Comparison of ENCODE assay signal across 25 mouse cellular contexts in the genomic region with DNA sequence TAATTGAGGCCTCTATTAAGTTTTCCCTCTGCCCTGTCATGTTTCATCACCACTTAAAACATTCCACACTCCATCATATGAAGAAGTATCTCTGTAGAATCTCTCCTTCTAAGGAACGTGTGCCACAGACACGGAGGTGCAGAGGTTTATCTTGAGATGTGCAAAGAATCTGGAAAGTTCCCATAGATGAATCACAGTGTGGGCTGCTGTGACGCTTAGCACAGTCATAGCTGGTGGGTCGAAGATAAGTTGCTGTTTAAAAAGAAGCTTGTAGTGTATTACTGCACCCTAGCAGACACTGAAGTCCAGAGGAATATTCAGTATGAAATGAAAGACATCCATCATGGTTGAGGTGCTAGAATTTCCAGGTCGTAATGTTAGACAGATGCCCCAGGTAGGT.
DNase-seq lines count a peak whose midpoint lies in the region; ATAC-seq and TF ChIP-seq lines count a peak whose summit lies in the region.
"Had no signal": no experiment of that assay in that cellular context is flagged by ENCODE, and none has a peak within 500 bp of the region (broad histone marks: within the 10 kb centered on the region; RNA-seq: fewer than 3 reads in every experiment).

No protein-coding gene starts in this region.

- no peaks in the 10 kb centered on the region for H3K9me3 ChIP-seq in intestine, postnatal 0 days (ENCODE audit: control insufficient read depth)
- H3K9me3 ChIP-seq: embryonic facial prominence, embryonic 15.5 days; forebrain, embryonic 10.5 days; heart, embryonic 10.5 days; hindbrain, embryonic 12.5 days had no signal

- no peak overlapping the region for H3K4me3 ChIP-seq in cortical plate, adult 2 months (ENCODE audit: insufficient read depth, low read length)
- no peak overlapping the region for H3K4me3 ChIP-seq in intestine, postnatal 0 days (ENCODE audit: low read depth, low read length)
- H3K4me3 ChIP-seq: embryonic facial prominence, embryonic 15.5 days; erythroblast, embryonic 14.5 days; forebrain, embryonic 10.5 days; heart, embryonic 10.5 days; hindbrain, embryonic 12.5 days had no signal

- no peak overlapping the region for H3K9ac ChIP-seq in intestine, postnatal 0 days (ENCODE audit: low read depth, low read length)
- H3K9ac ChIP-seq: embryonic facial prominence, embryonic 15.5 days; hindbrain, embryonic 12.5 days had no signal

- intact Hi-C loops in left cerebral cortex, postnatal 25 days (cut with DNase I), result no loop called here

- TF ChIP-seq POLR2A in cortical plate, adult 2 months (IDR thresholded peaks at IDR 0.05; ENCODE audit: extremely low read depth, insufficient read depth, low read length), result no peak

- no peak for DNase-seq in frontal cortex, postnatal 25 days (ENCODE audit: low spot score in 2 of 2)
- peak; percentile 56 for DNase-seq in right cerebral cortex, adult 18-20 months
- DNase-seq in right cerebral cortex, postnatal 14 days, result no peak
- DNase-seq in left cerebral cortex, postnatal 25 days (ENCODE audit: low spot score in 2 of 2), result peak; percentile 7 to 84
- DNase-seq in cerebellum, adult 11-12 months, result no peak
- DNase-seq: adrenal gland, postnatal 10 days; B cell, adult 2 months; cerebellum, adult 18-20 months; cerebellum, adult 9-11 months; cerebellum, postnatal 36 days; embryo, embryonic 11 days; heart, adult 18-20 months; heart, postnatal 10 days; heart, postnatal 4 days had no signal

- no peaks in the 10 kb centered on the region for H3K36me3 ChIP-seq in intestine, postnatal 0 days (ENCODE audit: control insufficient read depth, insufficient read depth)
- H3K36me3 ChIP-seq: embryonic facial prominence, embryonic 15.5 days; forebrain, embryonic 10.5 days; heart, embryonic 10.5 days; hindbrain, embryonic 12.5 days had no signal

- WGBS in intestine, postnatal 0 days, result 75% methylated on average over 5 of the region's 5 CpGs

- H3K4me1 ChIP-seq in cortical plate, adult 2 months (ENCODE audit: control insufficient read depth, insufficient read depth, low read length), result no peaks in the 10 kb centered on the region
- no peaks in the 10 kb centered on the region for H3K4me1 ChIP-seq in intestine, postnatal 0 days (replicated peaks; ENCODE audit: control insufficient read depth, insufficient read depth, low read length)
- H3K4me1 ChIP-seq: embryonic facial prominence, embryonic 15.5 days; forebrain, embryonic 10.5 days; heart, embryonic 10.5 days; hindbrain, embryonic 12.5 days had no signal

- peak overlapping the region; percentile 49; the same call in 1 of the 2 replicates for H3K27ac ChIP-seq in cortical plate, adult 2 months (ENCODE audit: insufficient read depth, low read length)
- H3K27ac ChIP-seq in intestine, postnatal 0 days (ENCODE audit: low read depth, low read length), result no peak overlapping the region
- H3K27ac ChIP-seq: embryonic facial prominence, embryonic 15.5 days; forebrain, embryonic 10.5 days; heart, embryonic 10.5 days; hindbrain, embryonic 12.5 days had no signal

- H3K4me2 ChIP-seq in intestine, postnatal 0 days (replicated peaks; ENCODE audit: low read depth), result no peak overlapping the region
- H3K4me2 ChIP-seq: embryonic facial prominence, embryonic 15.5 days; hindbrain, embryonic 12.5 days had no signal

- peak; percentile 89 for ATAC-seq in frontal cortex, adult (ENCODE audit: low TSS enrichment)
- no peak for ATAC-seq in intestine, postnatal 0 days
- ATAC-seq: CD4-positive, CD25-positive, alpha-beta regulatory T cell, adult 4 months; forebrain, embryonic 14.5 days; hindbrain, embryonic 16.5 days had no signal

- H3K27me3 ChIP-seq in intestine, postnatal 0 days (replicated peaks; ENCODE audit: control insufficient read depth, insufficient read depth, low read length), result no peaks in the 10 kb centered on the region
- H3K27me3 ChIP-seq: embryonic facial prominence, embryonic 15.5 days; hindbrain, embryonic 12.5 days had no signal

- no peak for TF ChIP-seq CTCF in cortical plate, adult 2 months (IDR thresholded peaks at IDR 0.05; ENCODE audit: extremely low read depth, insufficient read depth, low read length)
- no peak for TF ChIP-seq CTCF in intestine, postnatal 0 days (IDR thresholded peaks at IDR 0.05; ENCODE audit: low read depth)

Comparison
In these comparisons a context has a peak if more than half of its experiments do, and no peak if none do; other contexts are left out.
1. DNase-seq: peak in right cerebral cortex, adult 18-20 months (single experiment) and left cerebral cortex, postnatal 25 days (2 of 2); none in frontal cortex, postnatal 25 days (0 of 2), right cerebral cortex, postnatal 14 days (single experiment) and cerebellum, adult 11-12 months (single experiment).